Mouse (Mus musculus) liver, embryonic 18 days (tissue): ENCODE results near the gene Lrriq3. TPM values are rescaled to one million over a fixed set of nuclear protein-coding genes. Genes with fewer than 3 reads are reported as not detected.

Source experiments
- polyA plus RNA-seq: library from polyadenylated mRNA; depleted of rRNA; stranded (reverse); fragments of >200 nt; gene quantifications from 2 replicates; pipeline ENCODE4 v1.2.3, GENCODE M21; 2012; rRNA removed

The Lrriq3 gene
- polyA plus RNA-seq = 0.41 and 0.46 TPM in 2 replicates

GRCm38 (mm10) chr3:155093116-155093956, at the start of gene Lrriq3, which contains the start of gene Fpgt:
Gene Lrriq3, plus strand, starts transcription at chr3:155093434.
Gene Fpgt, minus strand, starts transcription at chr3:155093403.

GRCm38 (mm10) chr3:155055231-155055916, 37.9 kb upstream of the Lrriq3 start, which contains the start of gene Tnni3k:
Gene Tnni3k, minus strand, starts transcription at chr3:155055407.

Other genes starting within 250 kb of the Lrriq3 start
- gene Tnni3k, start 38.0 kb upstream of the Lrriq3 start, polyA plus RNA-seq = not detected in 2 replicates
- 4.2 and 4.6 TPM in 2 replicates for gene Fpgt, start within 50 bp of the Lrriq3 start, polyA plus RNA-seq